Comparison of ENCODE assay signal across 7 mouse cellular contexts in genomic region chr6:135197921-135198532, GRCm38 (mm10). TPM values are rescaled to one million over a fixed set of nuclear protein-coding genes. Genes with fewer than 3 reads are reported as not detected.
DNase-seq lines count a peak whose midpoint lies in the region; ATAC-seq lines count a peak whose summit lies in the region.

TSS of gene Fam234b (plus strand) at chr6:135197977.
TSS of gene Hebp1 (minus strand) at chr6:135198022.

- peak; percentile 91 for ATAC-seq in embryonic facial prominence, embryonic 11.5 days (replicated peaks; ENCODE audit: insufficient number of reproducible peaks, low FRiP score, low TSS enrichment, low read depth)
- peak; percentile 79 for ATAC-seq in granulocyte monocyte progenitor cell, adult 5-6 weeks (replicated peaks; ENCODE audit: poor library complexity, severe bottlenecking)
- peak; percentile 92 for ATAC-seq in midbrain, embryonic 12.5 days (ENCODE audit: low FRiP score, low read depth)

- WGBS in embryonic facial prominence, embryonic 11.5 days, result 1% methylated on average over 50 of the region's 52 CpGs
- 1% methylated on average over 52 of the region's 52 CpGs for WGBS in limb, embryonic 10.5 days
- WGBS in midbrain, embryonic 12.5 days, result under 1% methylated on average over 52 of the region's 52 CpGs

- peaks cover 4% of the 10 kb centered on the region for H3K4me1 ChIP-seq in embryonic facial prominence, embryonic 11.5 days (ENCODE audit: control insufficient read depth, insufficient read depth, low read length)
- H3K4me1 ChIP-seq in limb, embryonic 10.5 days, result peaks cover 10% of the 10 kb centered on the region
- peaks cover 24% of the 10 kb centered on the region for H3K4me1 ChIP-seq in midbrain, embryonic 12.5 days

- H3K4me2 ChIP-seq in embryonic facial prominence, embryonic 11.5 days (ENCODE audit: low read depth, low read length), result peak within 1 kb of the TSS; percentile 79
- H3K4me2 ChIP-seq in midbrain, embryonic 12.5 days (replicated peaks), result peak within 1 kb of the TSS; percentile 89

- peak within 1 kb of the TSS; percentile 77 for H3K9ac ChIP-seq in embryonic facial prominence, embryonic 11.5 days (replicated peaks; ENCODE audit: low read length)
- H3K9ac ChIP-seq in midbrain, embryonic 12.5 days (replicated peaks), result peak within 1 kb of the TSS; percentile 83

- no peak within 1 kb of the TSS for H3K27ac ChIP-seq in embryonic facial prominence, embryonic 11.5 days (replicated peaks; ENCODE audit: low read depth, low read length)
- H3K27ac ChIP-seq in limb, embryonic 10.5 days, result peak within 1 kb of the TSS; percentile 91
- H3K27ac ChIP-seq in midbrain, embryonic 12.5 days (replicated peaks), result peak within 1 kb of the TSS; percentile 76

- no peaks in the 10 kb centered on the region for H3K36me3 ChIP-seq in embryonic facial prominence, embryonic 11.5 days (replicated peaks; ENCODE audit: control insufficient read depth, insufficient read depth, low read depth, low read length)
- no peaks in the 10 kb centered on the region for H3K36me3 ChIP-seq in limb, embryonic 10.5 days
- no peaks in the 10 kb centered on the region for H3K36me3 ChIP-seq in midbrain, embryonic 12.5 days

- DNase-seq in adrenal gland, postnatal 36 days, result peak; percentile 90 to 95
- DNase-seq in embryonic facial prominence, embryonic 11.5 days (ENCODE audit: low spot score), result peak; percentile 79
- peak; percentile 82 for DNase-seq in kidney, adult 11 months
- peak; percentile 84 for DNase-seq in limb, embryonic 10.5 days (ENCODE audit: low spot score)
- peak; percentile 82 for DNase-seq in spleen, adult 12 weeks (ENCODE audit: low spot score)

- H3K4me3 ChIP-seq in embryonic facial prominence, embryonic 11.5 days (ENCODE audit: low read depth, low read length), result peak within 1 kb of the TSS; percentile 74
- H3K4me3 ChIP-seq in limb, embryonic 10.5 days, result peak within 1 kb of the TSS; percentile 86
- peak within 1 kb of the TSS; percentile 82 for H3K4me3 ChIP-seq in midbrain, embryonic 12.5 days

- no peaks in the 10 kb centered on the region for H3K9me3 ChIP-seq in embryonic facial prominence, embryonic 11.5 days (replicated peaks; ENCODE audit: control insufficient read depth, low read length)
- no peaks in the 10 kb centered on the region for H3K9me3 ChIP-seq in limb, embryonic 10.5 days (replicated peaks)
- H3K9me3 ChIP-seq in midbrain, embryonic 12.5 days, result 0 out of 2 replicates have a peak, but pooled peaks cover 2% of the 10 kb centered on the region

- H3K27me3 ChIP-seq in embryonic facial prominence, embryonic 11.5 days (ENCODE audit: control insufficient read depth, insufficient read depth, low read length), result no peaks in the 10 kb centered on the region
- H3K27me3 ChIP-seq in limb, embryonic 10.5 days (ENCODE audit: low read depth, poor library complexity, severe bottlenecking), result 0 out of 2 replicates have a peak, but pooled peaks cover 6% of the 10 kb centered on the region
- peaks cover 14% of the 10 kb centered on the region for H3K27me3 ChIP-seq in midbrain, embryonic 12.5 days

RNA-seq across cellular contexts. Expression of gene Fam234b, which starts in this region (rescaled TPM):
- total RNA-seq in adrenal gland, postnatal 36 days (2021), result 10 to 100 TPM; 26.5 to 31.9 TPM
- 25.0 and 25.2 TPM in 2 replicates for polyA plus RNA-seq in embryonic facial prominence, embryonic 11.5 days (2014; fragmentation: Nextera tagmentation; extraction: Ambion mirVana)
- total RNA-seq in granulocyte monocyte progenitor cell, adult 5-6 weeks (2014; fragmentation: Nextera tagmentation), result 1.7 and 4.4 TPM in 2 replicates
- 2.3 and 2.5 TPM in 2 replicates for total RNA-seq in granulocyte monocyte progenitor cell, adult 5-6 weeks (2017)
- 14.0 and 18.7 TPM in 2 replicates for polyA plus RNA-seq in limb, embryonic 10.5 days (2016; fragmentation: Nextera tagmentation; extraction: Ambion mirVana)
- 39.0 and 43.6 TPM in 2 replicates for polyA plus RNA-seq in midbrain, embryonic 12.5 days (2016; fragmentation: Nextera tagmentation; extraction: Ambion mirVana)

RNA-seq across cellular contexts. Expression of gene Hebp1, which starts in this region (rescaled TPM):
- 10 to 100 TPM; 18.2 to 28.0 TPM for total RNA-seq in adrenal gland, postnatal 36 days (2021)
- 3.1 and 3.7 TPM in 2 replicates for polyA plus RNA-seq in embryonic facial prominence, embryonic 11.5 days (2014; fragmentation: Nextera tagmentation; extraction: Ambion mirVana)
- total RNA-seq in granulocyte monocyte progenitor cell, adult 5-6 weeks (2014; fragmentation: Nextera tagmentation), result 3.1 and 10.8 TPM in 2 replicates
- 6.7 and 29.6 TPM in 2 replicates for total RNA-seq in granulocyte monocyte progenitor cell, adult 5-6 weeks (2017)
- 3.8 and 4.3 TPM in 2 replicates for polyA plus RNA-seq in limb, embryonic 10.5 days (2016; fragmentation: Nextera tagmentation; extraction: Ambion mirVana)
- polyA plus RNA-seq in midbrain, embryonic 12.5 days (2016; fragmentation: Nextera tagmentation; extraction: Ambion mirVana), result 2.3 and 4.0 TPM in 2 replicates

Comparison
In these comparisons a context has a peak if more than half of its experiments do, and no peak if none do; other contexts are left out.
1. RNA of gene Fam234b (total RNA-seq): 26.5 to 31.9 TPM in adrenal gland, postnatal 36 days; 1.7 to 4.4 TPM in granulocyte monocyte progenitor cell, adult 5-6 weeks; every median in the first group is over 4 times any median in the second.
2. Peak in every context shown above with its lines, with median percentiles within 50 percentile points of each other: DNase-seq, ATAC-seq and H3K4me3 ChIP-seq.